15 mouse cellular contexts compared by ENCODE assay signal in the genomic region with DNA sequence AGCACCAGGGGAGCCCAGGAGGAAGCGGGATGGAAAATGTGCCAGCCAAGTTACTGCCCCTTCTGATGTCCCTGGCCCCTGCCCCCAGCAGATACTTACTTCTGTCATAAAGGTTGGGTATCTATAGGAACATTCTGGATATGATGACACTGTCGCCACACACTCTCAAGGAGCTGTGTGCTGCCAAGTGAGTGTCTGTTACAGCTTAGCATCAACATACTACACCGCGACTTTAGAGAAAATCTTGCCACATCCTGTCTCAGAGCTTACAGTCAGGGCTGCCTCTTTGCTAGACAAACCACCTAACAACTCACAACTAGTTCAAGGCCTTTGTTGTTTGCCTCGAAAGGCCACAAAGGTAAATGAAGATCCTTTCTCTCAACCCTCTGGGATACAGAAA.
DNase-seq lines count a peak whose midpoint lies in the region; ATAC-seq lines count a peak whose summit lies in the region.
"Had no signal": no experiment of that assay in that cellular context is flagged by ENCODE, and none has a peak within 500 bp of the region (broad histone marks: within the 10 kb centered on the region; RNA-seq: fewer than 3 reads in every experiment).

No protein-coding gene starts in this region.

- peak; percentile 35 to 36 for DNase-seq in spleen, postnatal 36 days (ENCODE audit: low spot score in 2 of 2)
- DNase-seq in spleen, postnatal 4 days (ENCODE audit: low spot score in 2 of 2) = no peak
- DNase-seq in thymus, postnatal 14 days = peak; percentile 52
- DNase-seq in ovary, postnatal 14 days (ENCODE audit: low spot score) = no peak
- no peak for DNase-seq in left cerebral cortex, adult 18-20 months (ENCODE audit: low spot score in 2 of 2)
- DNase-seq: cerebellum, postnatal 10 days; gastrocnemius, adult 2 months; heart, adult 2 months; kidney, adult 9 months; kidney, postnatal 4 days; lung, postnatal 4 days had no signal

- peak; percentile 99 for ATAC-seq in activated CD4-positive, CD25-positive, alpha-beta regulatory T cell, adult 4 months
- 0 out of 2 replicates have a peak, but pooled peaks have one; percentile 32 for ATAC-seq in monocyte, adult 5-6 weeks (replicated peaks; ENCODE audit: insufficient number of reproducible peaks, low FRiP score, low TSS enrichment, poor library complexity, severe bottlenecking)
- ATAC-seq in frontal cortex, adult (ENCODE audit: low TSS enrichment) = no peak
- ATAC-seq: forebrain, embryonic 13.5 days had no signal

Comparison
In these comparisons a context has a peak if more than half of its experiments do, and no peak if none do; other contexts are left out.
1. DNase-seq: peak in spleen, postnatal 36 days (2 of 2) and thymus, postnatal 14 days (single experiment); none in spleen, postnatal 4 days (0 of 2), ovary, postnatal 14 days (single experiment) and left cerebral cortex, adult 18-20 months (0 of 2).